8 mouse cellular contexts compared by ENCODE assay signal in the genomic region with DNA sequence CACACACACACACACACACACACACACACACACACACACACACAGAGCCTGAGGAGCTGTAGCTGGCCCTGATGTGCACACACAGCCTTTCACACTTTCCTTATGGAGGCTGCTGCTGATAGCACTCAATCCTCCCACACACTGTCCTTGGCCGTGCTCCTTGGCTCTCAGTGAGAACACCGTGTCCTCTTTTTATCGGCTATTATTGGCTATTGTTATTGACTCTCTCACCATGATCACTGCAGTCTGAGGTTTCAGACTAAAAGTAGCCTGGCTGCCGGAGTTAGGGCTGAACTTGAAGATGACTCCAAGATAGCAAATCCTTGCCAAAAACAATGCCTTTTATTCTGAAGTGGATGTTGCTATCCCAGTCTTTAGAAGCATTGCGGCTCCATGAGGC. TPM values are rescaled to one million over a fixed set of nuclear protein-coding genes. Genes with fewer than 3 reads are reported as not detected.
DNase-seq lines count a peak whose midpoint lies in the region; ATAC-seq lines count a peak whose summit lies in the region.

No protein-coding gene starts in this region.

- WGBS in hindbrain, embryonic 13.5 days: 53% methylated on average over 5 of the region's 5 CpGs
- 62% methylated on average over 5 of the region's 5 CpGs for WGBS in hindbrain, embryonic 11.5 days
- WGBS in kidney, embryonic 16.5 days: 30% methylated on average over 5 of the region's 5 CpGs

- DNase-seq in hindbrain, embryonic 11.5 days (ENCODE audit: low spot score): no peak
- DNase-seq in adrenal gland, adult 18-20 months (ENCODE audit: low spot score in 2 of 2): peak; percentile 41 to 47
- DNase-seq in gastrocnemius, postnatal 25 days: peak; percentile 89
- peak; percentile 17 to 63 for DNase-seq in lung, postnatal 4 days
- no peak for DNase-seq in thymus, adult 18-20 months

- peaks cover 32% of the 10 kb centered on the region for H3K4me1 ChIP-seq in hindbrain, embryonic 13.5 days (replicated peaks)
- H3K4me1 ChIP-seq in hindbrain, embryonic 11.5 days (replicated peaks; ENCODE audit: control insufficient read depth, insufficient read depth, low read length): no peaks in the 10 kb centered on the region
- peaks cover 50% of the 10 kb centered on the region for H3K4me1 ChIP-seq in kidney, embryonic 16.5 days (ENCODE audit: insufficient read depth, low read length)

- peak overlapping the region; percentile 50; the same call in 1 of the 2 replicates for H3K27ac ChIP-seq in hindbrain, embryonic 13.5 days
- no peak overlapping the region for H3K27ac ChIP-seq in hindbrain, embryonic 11.5 days (ENCODE audit: low read depth, low read length)
- no peak overlapping the region; the same call in 1 of the 2 replicates for H3K27ac ChIP-seq in kidney, embryonic 16.5 days (ENCODE audit: low read length)

- H3K9ac ChIP-seq in hindbrain, embryonic 13.5 days: no peak overlapping the region
- H3K9ac ChIP-seq in hindbrain, embryonic 11.5 days (ENCODE audit: low read depth, low read length): no peak overlapping the region
- H3K9ac ChIP-seq in kidney, embryonic 16.5 days (replicated peaks; ENCODE audit: low read length): no peak overlapping the region

- no peak overlapping the region for H3K4me2 ChIP-seq in hindbrain, embryonic 13.5 days
- H3K4me2 ChIP-seq in hindbrain, embryonic 11.5 days (replicated peaks; ENCODE audit: low read depth, low read length): no peak overlapping the region
- no peak overlapping the region for H3K4me2 ChIP-seq in kidney, embryonic 16.5 days (replicated peaks; ENCODE audit: low read depth, low read length)

- H3K27me3 ChIP-seq in hindbrain, embryonic 13.5 days: no peaks in the 10 kb centered on the region
- H3K27me3 ChIP-seq in hindbrain, embryonic 11.5 days (ENCODE audit: control insufficient read depth, insufficient read depth, low read length): no peaks in the 10 kb centered on the region
- no peaks in the 10 kb centered on the region for H3K27me3 ChIP-seq in kidney, embryonic 16.5 days (ENCODE audit: insufficient read depth, low read length)

- H3K4me3 ChIP-seq in hindbrain, embryonic 13.5 days: no peak overlapping the region
- no peak overlapping the region for H3K4me3 ChIP-seq in hindbrain, embryonic 11.5 days (ENCODE audit: low read depth, low read length)
- H3K4me3 ChIP-seq in kidney, embryonic 16.5 days (ENCODE audit: low read length): no peak overlapping the region

- no peak for ATAC-seq in hindbrain, embryonic 13.5 days (ENCODE audit: low FRiP score)
- ATAC-seq in hindbrain, embryonic 11.5 days (ENCODE audit: low FRiP score): no peak
- 0 out of 2 replicates have a peak, but pooled peaks have one; percentile 10 for ATAC-seq in kidney, embryonic 16.5 days (ENCODE audit: low FRiP score, low TSS enrichment)
- no peak for ATAC-seq in erythroid progenitor cell, adult 5-6 weeks (replicated peaks; ENCODE audit: low FRiP score, poor library complexity, severe bottlenecking)

- no peaks in the 10 kb centered on the region for H3K9me3 ChIP-seq in hindbrain, embryonic 13.5 days
- H3K9me3 ChIP-seq in hindbrain, embryonic 11.5 days (ENCODE audit: control insufficient read depth, low read length): no peaks in the 10 kb centered on the region
- no peaks in the 10 kb centered on the region for H3K9me3 ChIP-seq in kidney, embryonic 16.5 days (ENCODE audit: low read length)

- H3K36me3 ChIP-seq in hindbrain, embryonic 13.5 days: no peaks in the 10 kb centered on the region
- H3K36me3 ChIP-seq in hindbrain, embryonic 11.5 days (ENCODE audit: control insufficient read depth, insufficient read depth, low read length): no peaks in the 10 kb centered on the region
- no peaks in the 10 kb centered on the region for H3K36me3 ChIP-seq in kidney, embryonic 16.5 days (ENCODE audit: insufficient read depth, low read length)

RNA-seq across cellular contexts. Expression of a gene that starts 24.1 kb away (rescaled TPM):
- polyA plus RNA-seq in hindbrain, embryonic 13.5 days (2015; fragmentation: Nextera tagmentation; extraction: Ambion mirVana): 67.9 and 76.3 TPM in 2 replicates
- 19.2 and 19.3 TPM in 2 replicates for polyA plus RNA-seq in hindbrain, embryonic 11.5 days (2014; fragmentation: Nextera tagmentation; extraction: Ambion mirVana)
- 10 to 100 TPM; 41.7 to 51.4 TPM for total RNA-seq in adrenal gland, adult 18-20 months (2021)
- 1 to 10 TPM; 4.7 to 5.7 TPM for total RNA-seq in gastrocnemius, postnatal 25 days (2021)
- 47.1 and 56.8 TPM in 2 replicates for polyA plus RNA-seq in kidney, embryonic 16.5 days (2015; fragmentation: Nextera tagmentation; extraction: Ambion mirVana)
- total RNA-seq in erythroid progenitor cell, adult 5-6 weeks (2015; ENCODE audit: low replicate concordance): not detected in 2 replicates
- total RNA-seq in erythroid progenitor cell, adult 5-6 weeks (2017; ENCODE audit: low replicate concordance): not detected in 2 replicates

Comparison
In these comparisons a context has a peak if more than half of its experiments do, and no peak if none do; other contexts are left out.
1. DNase-seq: peak in adrenal gland, adult 18-20 months (2 of 2), gastrocnemius, postnatal 25 days (single experiment) and lung, postnatal 4 days (2 of 2); none in hindbrain, embryonic 11.5 days (single experiment) and thymus, adult 18-20 months (0 of 2).
2. RNA of a gene that starts 24.1 kb away (total RNA-seq): 41.7 to 51.4 TPM in adrenal gland, adult 18-20 months; 4.7 to 5.7 TPM in gastrocnemius, postnatal 25 days and not detected in erythroid progenitor cell, adult 5-6 weeks; every median in the first group is over 4 times any median in the second.